Mouse (Mus musculus): ENCODE measurements around the gene Ppp6r1.
"Not testable (repeated sequence)": the region's sequence is repeated elsewhere in the genome, so short reads cannot be mapped to it uniquely, and the experiment has no call there.

Ppp6r1 gene

DNA sequence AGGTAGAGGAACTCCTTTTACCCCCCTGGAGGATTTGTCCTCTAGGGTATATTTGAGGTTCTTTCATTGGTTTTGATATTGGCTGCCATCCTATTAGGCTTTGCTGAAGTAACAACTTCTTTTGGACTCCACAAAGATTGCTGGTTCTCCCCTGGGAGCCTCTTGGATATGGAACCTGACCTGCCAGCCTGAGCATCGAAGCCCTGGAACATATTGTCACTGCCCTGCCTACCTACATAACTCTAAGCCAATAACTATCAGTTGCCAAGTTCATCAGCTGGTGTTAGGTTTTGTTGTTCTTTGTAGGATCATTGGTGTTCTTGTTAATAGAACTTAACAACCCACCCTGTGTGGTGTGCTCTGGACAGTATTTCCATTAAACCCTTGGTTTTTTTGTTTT is 45.9 kb downstream of the Ppp6r1 start:
- DNase-seq (ENCODE audit: low spot score) = no peak

DNA sequence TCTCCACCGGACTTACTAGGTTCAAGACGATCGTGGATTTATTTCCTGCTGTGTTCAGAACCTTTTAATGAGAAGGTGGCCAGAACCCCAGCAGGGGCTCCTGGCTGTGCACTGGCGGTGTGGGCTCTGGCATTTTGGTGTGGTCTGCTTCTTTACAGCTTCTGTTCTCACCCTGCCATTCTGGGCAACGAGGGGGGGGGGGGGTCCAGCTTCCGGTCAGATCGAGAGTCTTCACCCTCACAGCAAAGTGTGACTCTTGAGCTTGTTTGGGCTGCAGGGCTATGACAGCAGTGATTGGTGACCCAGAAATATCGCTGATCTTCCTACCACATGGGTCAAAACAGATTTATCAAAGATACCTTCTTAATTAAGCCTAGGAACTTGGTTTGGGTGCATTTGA is 46.4 kb downstream of the Ppp6r1 start:
- no peak for DNase-seq (ENCODE audit: low spot score)

DNA sequence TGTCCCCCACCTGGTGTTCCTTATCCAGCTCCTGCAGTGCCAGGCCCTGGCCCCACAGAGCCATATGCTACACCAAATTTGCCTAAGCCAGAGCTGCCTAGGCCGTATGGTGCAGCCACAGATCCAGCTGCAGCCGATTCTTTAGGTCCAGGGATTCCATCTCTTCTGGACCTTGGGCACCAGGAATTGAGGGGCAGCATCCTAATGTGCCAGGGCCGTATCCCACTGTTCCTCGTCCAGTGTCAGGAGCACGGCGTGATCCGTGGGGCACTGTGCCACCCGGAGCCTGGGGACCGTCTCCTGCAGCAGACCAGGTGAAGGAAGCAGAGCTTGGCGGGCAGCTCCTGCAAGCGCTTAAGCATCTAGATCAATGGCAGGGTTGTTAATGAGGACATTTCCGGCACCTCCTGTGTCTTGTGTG is 46.9 kb downstream of the Ppp6r1 start:
- no peak for DNase-seq (ENCODE audit: low spot score)

DNA sequence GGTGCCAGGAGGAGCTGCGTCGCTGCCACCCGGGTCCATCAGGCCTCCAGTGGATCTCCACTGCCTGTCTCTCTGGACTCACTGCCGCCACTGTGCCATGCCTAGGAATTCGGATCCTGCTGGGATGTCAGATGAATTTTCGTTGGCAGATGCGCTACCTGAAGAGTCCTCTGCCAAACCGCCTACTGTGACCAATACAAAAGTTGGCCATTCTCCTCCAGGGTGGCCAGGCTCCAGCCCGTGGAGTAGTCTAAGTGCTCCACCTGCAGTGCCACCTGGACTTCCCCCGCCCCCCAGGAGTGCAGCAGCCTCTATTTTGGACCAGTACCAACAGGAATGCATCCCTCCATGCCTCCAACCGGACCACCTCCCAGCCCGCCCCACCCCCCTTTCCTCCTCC is 47.3 kb downstream of the Ppp6r1 start:
- DNase-seq (ENCODE audit: low spot score) = no peak

DNA sequence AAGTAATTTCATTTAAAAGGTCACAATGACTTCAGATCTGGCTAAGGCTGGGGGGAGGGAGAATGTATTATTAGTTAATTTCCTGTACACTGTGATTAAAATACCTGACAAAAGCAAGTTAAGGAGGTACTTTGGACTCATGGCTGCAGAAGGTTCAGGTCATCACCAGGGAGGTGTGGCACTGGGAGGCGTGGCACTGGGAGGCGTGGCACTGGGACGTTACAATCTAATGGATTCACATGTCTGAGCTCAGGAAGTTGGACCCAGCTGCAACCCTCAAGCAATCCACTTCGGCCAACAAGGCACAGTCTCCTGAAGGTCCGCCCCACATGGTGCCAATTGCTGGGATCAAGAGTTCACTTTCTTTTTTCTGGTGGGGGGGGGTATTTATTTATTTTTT is 50.8 kb downstream of the Ppp6r1 start:
- no peak for DNase-seq (ENCODE audit: low spot score)

DNA sequence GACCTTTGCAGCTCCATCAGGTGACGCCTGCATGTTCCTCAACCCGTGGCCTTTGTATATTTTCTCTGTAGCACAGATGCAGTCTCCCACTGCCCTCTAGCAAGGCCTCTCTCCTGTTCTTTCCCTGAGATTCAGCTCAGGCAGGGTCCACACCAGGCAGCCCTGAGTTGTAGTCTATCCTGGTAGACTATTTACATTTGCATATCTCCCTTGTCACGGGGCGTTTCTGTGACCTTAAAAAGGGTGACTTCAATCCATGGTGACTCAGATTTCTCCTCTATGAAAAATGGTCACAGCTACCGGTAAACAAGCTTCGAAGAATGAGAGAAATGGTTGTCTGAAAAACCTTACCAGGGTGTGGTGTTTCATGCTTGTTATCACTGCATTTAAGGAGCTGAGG is 54.9 kb downstream of the Ppp6r1 start, which contains the start of gene Ptprh:
Ptprh (minus strand) TSS at position 169 of the 400 bp plus-strand sequence.
- no peak for DNase-seq (ENCODE audit: low spot score)

DNA sequence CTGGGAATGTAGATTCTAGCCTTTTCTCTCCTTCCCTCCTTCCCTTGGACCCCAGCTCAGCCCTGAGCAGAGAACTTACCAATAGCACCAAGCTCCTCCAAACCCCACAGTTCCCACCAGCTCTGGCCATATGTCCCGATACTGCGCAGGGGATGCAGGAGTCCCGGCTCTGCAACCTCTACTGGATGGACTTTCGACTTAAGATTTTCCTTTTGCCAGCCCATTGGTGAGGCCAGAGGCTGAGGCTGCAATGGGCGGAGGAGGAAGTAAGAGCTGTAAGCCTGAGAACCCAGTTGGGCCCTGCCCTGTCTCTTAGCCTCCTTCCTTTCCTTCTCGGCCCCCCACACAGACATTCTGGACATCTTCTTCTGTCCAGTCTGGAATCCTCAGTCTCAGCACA is 55.9 kb downstream of the Ppp6r1 start:
- no peak for DNase-seq (ENCODE audit: low spot score)

DNA sequence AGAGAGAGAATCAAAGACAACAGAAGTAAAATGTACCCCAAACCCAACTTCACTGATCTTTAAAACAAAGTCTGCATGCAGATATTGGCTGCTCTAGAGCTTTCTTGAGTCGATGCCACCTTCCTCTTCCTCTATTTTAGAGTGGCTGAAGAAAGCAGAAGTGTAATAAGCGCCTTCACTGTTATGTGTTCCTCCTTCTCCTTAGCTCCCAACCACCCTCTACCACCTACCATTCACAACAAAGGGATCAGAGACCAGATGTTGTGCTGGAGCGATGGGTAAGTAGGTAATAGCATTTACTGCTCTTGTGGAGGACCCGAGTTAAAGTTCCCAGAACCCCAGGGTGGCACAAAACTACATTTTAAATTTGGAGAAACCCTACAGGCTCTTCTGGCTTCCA is 61.8 kb downstream of the Ppp6r1 start:
- DNase-seq (ENCODE audit: low spot score) = not testable (repeated sequence)

Measured in spleen, adult 12 weeks (tissue).